Mouse (Mus musculus) spleen, postnatal 36 days (tissue): ENCODE measurements around the gene Bub1b.

ENCODE experiments used
- DNase-seq, 2 experiments: peaks; one replicate each; pipeline ENCODE4 v3.0.0; 2022; ENCODE audit warnings: low spot score in 2 of 2, mixed read lengths in 1 of 2

Bub1b gene

DNA sequence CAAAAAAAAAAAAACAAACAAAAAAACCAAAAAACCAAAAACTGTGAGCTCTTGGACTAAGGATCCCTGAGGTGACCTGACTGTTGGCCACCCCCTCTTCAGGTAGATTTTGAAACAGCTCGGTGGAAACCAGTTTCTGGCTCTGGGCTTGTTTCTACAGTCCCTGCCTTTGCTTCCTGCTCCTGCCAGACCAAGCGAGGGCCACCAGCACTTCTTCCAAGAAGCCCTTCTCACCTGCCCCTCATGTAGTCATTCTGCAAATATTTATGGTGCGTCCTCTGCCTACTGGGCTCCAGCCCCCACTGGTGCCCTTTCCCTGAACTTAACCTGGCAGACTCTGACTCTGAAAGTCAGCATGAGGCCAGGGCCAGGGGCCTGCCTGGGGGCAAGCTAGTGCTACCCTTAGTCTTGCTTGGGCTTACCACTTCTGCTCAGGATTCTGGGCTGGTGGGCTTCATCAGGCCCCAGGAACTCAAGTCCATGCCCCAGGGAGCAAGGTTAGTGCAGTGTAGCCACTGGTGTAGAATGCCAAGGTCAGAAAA lies 67.0 kb downstream of the Bub1b start:
- no peak for DNase-seq

DNA sequence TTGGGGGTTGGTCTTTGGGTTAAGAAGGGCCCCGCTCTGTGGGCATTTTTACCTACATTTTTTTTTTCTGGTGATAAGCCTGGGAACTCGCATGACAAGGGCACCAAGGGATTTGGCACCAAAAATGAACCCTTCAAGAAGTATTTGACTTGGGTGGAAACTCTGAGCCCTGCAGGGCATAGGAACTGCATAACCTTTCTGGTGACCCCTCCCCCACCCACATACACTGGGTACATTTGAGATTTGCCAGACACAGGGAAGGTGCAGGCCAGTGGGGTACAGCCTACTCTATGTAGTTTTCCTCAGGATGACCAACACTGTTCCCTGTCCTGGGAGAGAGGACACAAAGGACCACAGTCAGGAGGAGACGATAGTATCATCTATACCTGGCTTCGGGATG lies 67.6 kb downstream of the Bub1b start:
- DNase-seq = no peak

DNA sequence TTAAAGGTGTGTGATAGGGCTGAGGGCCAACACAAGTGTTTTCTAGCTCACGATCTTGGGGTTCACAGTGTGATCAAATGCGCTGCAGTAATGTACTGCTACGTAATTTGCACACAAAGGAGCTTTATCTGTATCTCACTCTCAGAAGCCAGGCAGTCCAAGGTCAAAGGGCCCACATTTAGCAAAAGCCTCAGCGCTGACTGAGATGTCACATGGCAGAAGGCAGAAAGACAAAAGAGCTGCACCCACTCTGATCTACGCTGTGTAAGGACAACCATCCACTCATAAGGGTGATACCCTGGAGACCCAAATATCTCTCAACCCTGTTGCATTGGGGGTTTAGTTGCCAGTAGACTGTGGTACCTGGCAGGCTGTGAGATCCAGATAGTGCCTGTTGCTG lies 69.2 kb downstream of the Bub1b start:
- DNase-seq = no peak

DNA sequence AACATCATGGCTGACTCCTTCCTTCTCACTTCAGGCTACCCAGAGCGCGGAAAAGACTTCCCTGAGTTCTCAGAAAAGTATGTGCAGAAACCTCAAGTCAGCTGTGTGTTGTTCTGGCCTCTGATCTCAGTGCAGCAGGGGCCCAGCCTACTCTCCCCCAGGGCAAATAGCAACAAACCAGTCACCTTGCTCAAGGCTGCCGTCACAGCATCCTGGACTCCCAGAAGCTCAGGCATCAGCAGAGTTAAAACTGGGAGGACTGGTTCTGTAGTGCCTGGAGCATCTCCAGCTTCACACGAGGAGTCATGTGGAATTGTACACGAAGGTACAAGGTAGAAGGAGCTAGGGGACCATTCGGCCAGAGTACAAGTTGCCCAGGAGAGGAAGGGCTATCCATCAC lies 71.2 kb downstream of the Bub1b start:
- DNase-seq = no peak

DNA sequence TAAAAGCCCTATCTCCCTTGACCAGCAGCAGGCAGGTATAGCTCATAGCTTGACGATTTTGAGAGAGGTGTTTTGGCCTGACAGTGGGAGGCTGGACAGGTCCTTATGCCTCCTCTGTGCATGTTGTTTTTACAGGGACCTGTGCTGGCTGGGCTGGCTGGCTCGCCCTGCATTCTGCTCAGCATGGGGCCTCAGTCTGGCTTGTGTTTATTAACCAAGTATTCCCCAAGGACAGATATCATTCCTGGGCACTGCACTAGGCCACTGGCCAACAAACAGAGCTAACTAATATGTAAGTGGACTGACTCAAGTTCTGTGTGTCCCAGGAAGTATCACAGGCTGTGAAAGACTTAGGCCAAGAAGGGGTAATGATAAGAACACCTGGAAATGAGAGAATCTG lies 71.8 kb downstream of the Bub1b start:
- no peak for DNase-seq

DNA sequence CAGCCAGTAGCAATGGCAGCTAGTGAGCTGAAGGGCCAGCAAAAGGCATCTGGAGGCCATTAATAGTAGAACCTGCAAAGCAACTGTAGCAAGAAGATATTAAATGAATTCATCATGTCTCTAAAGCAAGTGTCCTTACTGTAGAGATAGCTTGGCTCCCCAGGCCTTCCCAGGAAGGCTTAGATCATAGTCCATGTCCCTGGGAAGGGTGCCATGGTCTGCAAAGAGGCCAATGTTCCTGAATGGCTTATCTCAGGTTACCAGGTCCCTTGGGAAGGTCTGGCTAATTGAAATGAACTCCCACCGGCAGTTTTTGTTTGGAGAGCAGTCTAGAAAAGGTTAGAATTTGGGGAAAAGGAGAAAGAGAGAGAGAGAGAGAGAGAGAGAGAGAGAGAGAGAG lies 73.7 kb downstream of the Bub1b start:
- no peak for DNase-seq

DNA sequence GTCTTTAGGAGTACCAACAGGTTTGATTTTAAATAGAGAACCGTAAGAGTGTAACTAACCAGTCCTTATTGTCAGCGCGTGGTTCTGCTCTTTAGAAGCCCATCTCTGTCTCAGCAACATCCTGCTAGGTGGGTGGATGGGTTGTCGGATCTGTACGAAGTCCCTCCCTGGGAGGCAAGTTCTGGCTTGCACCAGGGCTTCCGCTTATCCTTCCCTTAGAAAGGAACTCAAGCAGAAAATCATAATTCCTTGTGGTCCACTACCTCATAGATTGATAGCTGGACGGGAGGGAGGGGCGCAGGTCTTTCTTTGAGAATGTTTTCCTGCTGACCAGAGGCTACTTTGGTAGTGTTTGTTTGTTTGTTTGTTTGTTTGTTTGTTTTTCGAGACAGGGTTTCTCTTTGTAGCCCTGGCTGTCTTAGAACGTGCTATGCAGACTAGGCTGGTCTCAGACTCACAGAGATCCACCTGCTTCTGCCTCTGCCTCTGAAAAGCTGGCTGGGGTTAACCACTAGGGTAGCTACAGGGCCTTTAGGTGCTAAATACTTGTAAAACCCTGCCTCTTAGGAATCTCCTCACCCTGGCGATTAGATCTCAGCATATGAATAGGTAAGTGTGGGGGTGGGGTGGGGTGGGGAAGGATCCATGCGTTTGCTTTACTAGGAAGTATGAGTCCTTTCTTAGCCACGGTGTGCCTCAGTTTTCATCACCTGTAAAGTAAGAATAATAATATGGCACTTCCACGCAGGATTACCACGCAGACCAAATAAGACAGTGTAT lies 75.9 kb downstream of the Bub1b start:
- DNase-seq = no peak

DNA sequence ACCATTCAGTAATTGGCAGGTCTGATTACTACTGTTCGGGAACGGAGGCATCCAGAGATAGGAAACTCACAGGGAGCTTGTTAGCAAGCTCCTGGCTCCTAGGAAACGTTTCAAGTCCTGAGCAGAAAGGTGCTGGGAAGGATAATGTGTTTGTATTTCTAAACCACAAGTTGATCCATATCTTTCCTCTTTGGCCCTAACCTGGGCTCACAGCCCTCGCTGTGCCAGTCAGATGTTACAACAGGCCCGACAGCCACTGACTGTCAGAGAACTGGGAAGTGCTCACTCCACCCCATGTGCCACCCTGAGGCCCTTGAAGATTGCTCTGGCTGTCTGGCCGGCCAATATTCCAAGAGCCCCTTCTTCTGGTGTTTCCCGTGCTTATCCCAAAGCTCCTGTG lies 76.5 kb downstream of the Bub1b start:
- DNase-seq = no peak

DNA sequence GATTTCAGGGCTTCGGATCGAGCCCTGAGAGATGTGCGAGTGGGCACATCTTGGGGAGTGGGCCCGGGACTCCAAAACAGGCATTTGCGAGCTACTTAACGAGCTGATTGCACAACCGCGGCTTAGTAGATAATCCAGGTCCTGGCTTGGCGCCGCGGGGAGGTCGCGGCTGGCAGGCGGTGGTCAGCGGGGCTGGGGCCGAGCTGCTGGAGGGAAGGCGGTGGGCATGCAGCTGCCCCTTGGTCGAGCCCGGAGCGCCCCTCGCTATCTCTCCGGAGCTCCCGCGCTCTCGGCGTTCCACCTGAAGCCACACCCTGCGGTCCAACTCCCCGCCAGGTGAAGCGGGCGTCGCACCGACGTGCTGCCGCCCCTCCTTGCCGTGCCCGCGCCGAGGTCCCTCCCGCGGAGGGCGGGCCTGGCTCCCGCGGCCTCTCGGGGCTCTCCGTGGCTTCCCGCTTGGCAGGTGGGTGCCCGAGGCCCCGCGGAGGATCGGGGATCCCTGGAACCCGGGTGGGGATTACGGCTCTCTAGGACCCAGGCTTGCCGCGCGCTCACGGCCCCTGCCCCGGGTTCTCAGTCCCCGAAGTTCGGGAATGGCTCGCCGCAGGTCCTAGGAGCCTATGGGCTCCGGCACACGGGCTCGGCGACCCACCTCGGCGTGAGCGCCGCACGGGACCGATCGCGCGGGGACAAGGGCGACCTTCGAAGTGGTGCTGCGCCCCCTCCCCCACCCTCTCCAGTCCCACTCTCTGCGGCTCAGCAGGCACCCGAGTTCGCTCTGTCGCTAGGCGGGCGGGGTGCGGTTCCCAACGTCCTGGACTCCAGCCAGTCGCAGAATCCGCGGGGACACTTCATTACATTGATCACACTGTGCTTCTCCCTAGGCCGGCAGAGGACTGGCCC lies 79.1 kb downstream of the Bub1b start:
- DNase-seq = no peak

DNA sequence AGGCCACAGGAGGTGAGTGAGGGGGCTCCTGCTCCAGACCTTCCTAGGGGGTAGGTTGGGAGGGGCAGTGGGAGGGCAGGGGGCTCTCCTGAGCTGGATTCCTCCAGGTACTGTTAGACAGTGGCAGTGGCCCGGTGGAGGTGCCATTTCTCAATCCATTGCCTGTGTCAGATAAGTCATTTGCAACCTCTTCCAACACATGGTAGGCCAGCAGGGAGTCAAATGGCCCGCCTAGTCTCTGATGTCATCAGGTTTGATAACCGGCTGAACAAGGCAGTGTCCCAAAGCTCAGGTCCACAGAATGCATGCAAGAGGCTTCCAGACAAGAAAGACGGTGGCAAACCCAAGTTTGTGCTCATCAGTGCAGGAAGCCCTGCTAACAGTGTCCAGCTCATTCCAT lies 79.8 kb downstream of the Bub1b start:
- DNase-seq = no peak

DNA sequence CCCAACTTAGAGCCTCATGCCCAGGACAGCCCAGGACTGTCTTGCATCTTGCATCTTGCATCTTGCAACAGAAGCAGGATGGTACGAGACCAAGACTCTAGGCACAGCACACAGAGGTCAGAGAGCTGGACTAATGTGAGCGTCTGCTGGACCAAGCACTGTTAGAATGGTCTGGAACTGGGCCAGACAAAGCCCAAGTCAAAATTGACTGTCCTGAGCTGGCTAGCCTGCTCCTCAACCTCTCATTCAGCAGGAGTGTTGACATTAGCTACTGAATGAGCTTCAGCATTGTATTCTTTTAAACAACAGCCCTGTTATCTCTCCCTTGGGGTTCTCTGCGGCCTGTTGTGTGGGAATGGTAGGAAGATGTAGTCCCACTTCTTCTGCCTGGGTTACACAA lies 81.6 kb downstream of the Bub1b start:
- DNase-seq = no peak

DNA sequence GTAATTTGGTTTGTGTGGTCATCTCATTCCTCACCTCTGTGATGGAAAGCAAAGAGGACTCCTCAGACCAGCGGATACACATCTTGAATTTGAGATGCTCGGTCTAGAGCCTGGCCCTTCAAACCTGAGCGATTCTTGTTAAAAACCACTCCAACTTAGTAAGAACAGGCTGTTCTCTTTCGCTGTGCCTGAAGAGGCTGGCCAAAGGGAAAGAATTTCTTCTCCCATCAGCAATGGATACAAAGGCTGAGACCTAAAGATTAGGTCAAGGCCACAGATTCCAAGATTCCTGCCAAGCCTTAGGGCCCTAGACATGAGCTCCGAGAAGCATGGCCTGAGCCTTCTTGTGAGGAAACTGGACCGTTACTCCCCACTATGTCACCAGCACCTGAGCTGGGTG lies 82.9 kb downstream of the Bub1b start:
- DNase-seq = no peak

DNA sequence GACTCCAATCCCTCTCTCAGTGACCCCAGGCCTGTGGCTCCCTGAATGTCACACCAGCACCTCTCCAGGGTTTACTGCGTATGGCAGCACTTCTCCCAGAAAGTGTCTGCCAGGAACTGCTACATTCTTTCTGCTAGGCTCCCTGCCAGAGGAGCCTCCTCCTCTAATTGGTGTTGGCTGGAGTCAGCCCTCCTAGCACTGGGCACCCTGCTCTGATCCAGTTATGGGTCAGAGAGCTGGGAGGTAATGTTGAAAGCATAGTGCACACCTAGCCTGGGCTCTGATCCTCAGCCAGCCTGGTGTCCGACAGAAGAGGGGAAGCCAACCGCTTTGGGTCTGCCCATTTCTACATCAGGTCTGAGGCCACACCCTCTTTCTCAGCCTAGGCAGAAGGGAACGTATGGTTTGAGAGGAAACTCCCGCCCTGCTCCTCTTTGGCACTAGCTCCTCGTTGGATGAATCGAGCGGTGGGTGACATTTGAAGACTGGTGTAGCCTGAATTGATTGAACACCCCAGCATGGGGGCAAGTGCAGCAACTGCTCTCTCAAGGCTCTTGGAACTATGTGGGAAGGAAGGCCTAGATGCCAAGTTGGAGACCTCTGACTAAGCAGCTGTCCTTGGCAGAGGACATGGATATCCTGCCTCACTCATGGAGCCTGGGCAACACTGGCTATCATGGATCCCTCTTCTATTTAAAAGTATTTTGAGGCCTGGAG lies 84.7 kb downstream of the Bub1b start:
- no peak for DNase-seq

DNA sequence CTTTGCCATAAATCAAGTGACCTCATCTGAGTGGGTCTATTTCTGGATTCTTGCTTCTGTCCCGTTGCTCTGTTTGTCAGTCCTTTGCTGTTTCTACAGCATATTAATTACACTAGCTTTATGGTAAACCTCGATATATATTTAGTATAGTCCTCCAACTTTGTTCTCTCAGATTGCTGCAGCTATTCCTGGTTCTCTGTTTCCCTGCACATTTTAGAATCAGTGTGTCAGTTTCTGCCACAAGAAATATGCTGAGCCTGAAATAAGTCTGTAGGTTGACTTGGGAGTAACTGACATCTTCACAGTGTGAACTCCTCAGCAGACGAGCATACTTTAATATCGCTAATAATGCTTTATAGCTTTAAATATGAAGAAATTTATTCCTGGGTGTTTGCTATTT lies 87.1 kb downstream of the Bub1b start:
- no peak for DNase-seq

DNA sequence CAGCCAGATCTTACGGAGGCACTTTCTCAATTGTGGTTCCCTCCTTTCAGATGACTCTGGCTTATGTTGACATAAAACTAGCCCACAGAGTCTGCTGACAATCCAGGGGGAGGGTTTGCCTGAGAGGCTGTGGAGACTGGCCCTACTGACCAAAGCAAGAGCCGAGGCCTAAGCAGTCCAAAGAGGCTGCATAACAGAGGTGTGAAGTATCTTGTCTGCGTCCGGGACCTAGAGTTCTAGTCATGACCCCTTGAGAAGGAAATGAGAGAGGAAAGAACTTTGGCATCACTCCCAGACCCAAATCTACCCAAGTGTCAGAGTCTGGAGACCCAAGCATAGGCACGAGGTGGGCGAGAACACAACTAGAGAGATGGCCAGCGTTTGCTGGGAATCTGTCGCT lies 88.7 kb downstream of the Bub1b start:
- DNase-seq = no peak

DNA sequence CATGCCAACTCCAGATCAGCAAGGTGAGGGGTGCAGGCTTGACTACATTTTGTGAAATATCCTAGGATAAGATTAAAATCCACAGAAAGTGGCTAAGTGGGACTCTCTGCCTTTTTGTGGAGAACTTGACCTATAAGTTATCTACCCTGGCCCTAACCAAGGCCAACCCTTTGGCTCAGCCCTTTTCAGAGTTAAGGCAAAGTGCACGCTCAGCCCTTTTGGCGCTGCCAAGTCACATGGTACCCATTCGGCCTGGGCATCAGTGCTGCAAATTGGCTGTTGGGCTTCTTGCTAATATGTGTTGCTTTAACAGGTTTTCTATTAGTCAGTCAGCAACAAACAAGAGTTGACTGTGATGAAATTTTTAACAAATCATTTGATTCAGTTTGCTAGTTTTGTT lies 89.8 kb downstream of the Bub1b start:
- no peak for DNase-seq

DNA sequence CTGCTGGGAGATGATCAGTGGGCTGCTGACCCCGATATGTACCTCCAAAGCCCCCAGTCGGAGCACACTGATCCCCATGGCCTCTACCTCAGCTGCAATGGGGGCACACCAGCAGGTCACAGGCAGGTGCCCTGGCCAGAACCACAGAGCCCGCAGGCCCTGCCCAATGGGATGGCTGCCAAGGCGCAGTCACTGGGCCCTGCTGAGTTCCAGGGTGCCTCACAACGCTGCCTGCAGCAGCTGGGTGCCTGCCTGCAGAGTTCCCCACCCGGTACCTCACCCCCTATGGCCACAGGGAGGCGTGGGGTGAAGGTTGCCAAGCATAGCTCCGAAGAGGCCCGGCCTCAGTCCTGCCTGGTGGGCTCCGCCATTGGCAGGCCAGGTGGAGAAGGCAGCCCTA lies 91.9 kb downstream of the Bub1b start:
- no peak for DNase-seq
